Mouse (Mus musculus): Measurements from ENCODE around the gene Itga4. TPM values are rescaled to one million over a fixed set of nuclear protein-coding genes. Genes with fewer than 3 reads are reported as not detected.

The Itga4 gene
- total RNA-seq, 2 experiments from 2014 or later = 21.8 to 23.0 TPM

- peak in 1 of 2 experiments; percentile 78 for DNase-seq (ENCODE audit: extremely low spot score in 1 of 2, low spot score in 1 of 2)
Observed at GRCm38 (mm10) chr2:79265665-79266064, 10.4 kb downstream of the Itga4 start.

- no peak for DNase-seq (ENCODE audit: extremely low spot score in 1 of 2, low spot score in 1 of 2)
Observed at GRCm38 (mm10) chr2:79266480-79266879, 11.3 kb downstream of the Itga4 start.

- no peak for DNase-seq (ENCODE audit: extremely low spot score in 1 of 2, low spot score in 1 of 2)
Observed at GRCm38 (mm10) chr2:79267181-79267580, 12.0 kb downstream of the Itga4 start.

- DNase-seq (ENCODE audit: extremely low spot score in 1 of 2, low spot score in 1 of 2) = no peak
Observed at GRCm38 (mm10) chr2:79268863-79269262, 13.6 kb downstream of the Itga4 start.

GRCm38 (mm10) chr2:79270034-79270535 lies 14.9 kb downstream of the Itga4 start:
- DNase-seq (ENCODE audit: extremely low spot score in 1 of 2, low spot score in 1 of 2) = no peak

- no peak for DNase-seq (ENCODE audit: extremely low spot score in 1 of 2, low spot score in 1 of 2)
Observed at GRCm38 (mm10) chr2:79271838-79272237, 16.6 kb downstream of the Itga4 start.

- no peak for DNase-seq (ENCODE audit: extremely low spot score in 1 of 2, low spot score in 1 of 2)
Observed at GRCm38 (mm10) chr2:79278581-79278980, 23.4 kb downstream of the Itga4 start.

GRCm38 (mm10) chr2:79284206-79284605 lies 29.0 kb downstream of the Itga4 start:
- no peak for DNase-seq (ENCODE audit: extremely low spot score in 1 of 2, low spot score in 1 of 2)

GRCm38 (mm10) chr2:79290149-79290548 lies 34.9 kb downstream of the Itga4 start:
- no peak for DNase-seq (ENCODE audit: extremely low spot score in 1 of 2, low spot score in 1 of 2)

- DNase-seq (ENCODE audit: extremely low spot score in 1 of 2, low spot score in 1 of 2) = no peak
Observed at GRCm38 (mm10) chr2:79291922-79292321, 36.7 kb downstream of the Itga4 start.

GRCm38 (mm10) chr2:79292431-79292830 lies 37.2 kb downstream of the Itga4 start:
- DNase-seq (ENCODE audit: extremely low spot score in 1 of 2, low spot score in 1 of 2) = peak in 1 of 2 experiments; percentile 25

GRCm38 (mm10) chr2:79302398-79302797 lies 47.2 kb downstream of the Itga4 start:
- no peak for DNase-seq (ENCODE audit: extremely low spot score in 1 of 2, low spot score in 1 of 2)

- DNase-seq (ENCODE audit: extremely low spot score in 1 of 2, low spot score in 1 of 2) = no peak
Observed at GRCm38 (mm10) chr2:79307549-79307948, 52.3 kb downstream of the Itga4 start.

- DNase-seq (ENCODE audit: extremely low spot score in 1 of 2, low spot score in 1 of 2) = no peak
Observed at GRCm38 (mm10) chr2:79309454-79310118, 54.4 kb downstream of the Itga4 start.

GRCm38 (mm10) chr2:79312499-79312898 lies 57.3 kb downstream of the Itga4 start:
- DNase-seq (ENCODE audit: extremely low spot score in 1 of 2, low spot score in 1 of 2) = no peak

GRCm38 (mm10) chr2:79315108-79315507 lies 59.9 kb downstream of the Itga4 start:
- no peak for DNase-seq (ENCODE audit: extremely low spot score in 1 of 2, low spot score in 1 of 2)

- DNase-seq (ENCODE audit: extremely low spot score in 1 of 2, low spot score in 1 of 2) = no peak
Observed at GRCm38 (mm10) chr2:79316182-79316880, 61.1 kb downstream of the Itga4 start.

- DNase-seq (ENCODE audit: extremely low spot score in 1 of 2, low spot score in 1 of 2) = no peak
Observed at GRCm38 (mm10) chr2:79328079-79328478, 72.9 kb downstream of the Itga4 start.

GRCm38 (mm10) chr2:79334661-79335060 lies 79.4 kb downstream of the Itga4 start:
- no peak for DNase-seq (ENCODE audit: extremely low spot score in 1 of 2, low spot score in 1 of 2)

- DNase-seq (ENCODE audit: extremely low spot score in 1 of 2, low spot score in 1 of 2) = no peak
Observed at GRCm38 (mm10) chr2:79336141-79336540, 80.9 kb downstream of the Itga4 start.

- no peak for DNase-seq (ENCODE audit: extremely low spot score in 1 of 2, low spot score in 1 of 2)
Observed at GRCm38 (mm10) chr2:79339003-79339402, 83.8 kb downstream of the Itga4 start.

- DNase-seq (ENCODE audit: extremely low spot score in 1 of 2, low spot score in 1 of 2) = no peak
Observed at GRCm38 (mm10) chr2:79343115-79343514, 87.9 kb downstream of the Itga4 start.
